Mouse (Mus musculus) liver, embryonic 16.5 days (tissue): ENCODE results near the gene Zfp354c. TPM values are rescaled to one million over a fixed set of nuclear protein-coding genes. Genes with fewer than 3 reads are reported as not detected.

ENCODE experiments used
- ATAC-seq: fragments of 200-750 bp; cut with Nextera tagmentation; 2 replicates; pipeline ENCODE4 v1.8.0; 2017; ENCODE audit warnings: low read depth, mild to moderate bottlenecking, moderate number of reproducible peaks, moderate library complexity
- H3K27ac ChIP-seq: fragments of 300-500 bp; sonication (generic); 2 replicates; pipeline ENCODE4 v1.5.1; 2014; ENCODE audit warnings: mild to moderate bottlenecking, low read length
- H3K27me3 ChIP-seq: fragments of 300-500 bp; sonication (generic); 2 replicates; pipeline ENCODE4 v1.6.1; 2014; ENCODE audit warnings: low read depth, low read length, mixed read lengths; ENCODE audit not compliant: control insufficient read depth, insufficient read depth
- H3K36me3 ChIP-seq: fragments of 300-500 bp; sonication (generic); 2 replicates; pipeline ENCODE4 v1.6.1; 2014; ENCODE audit warnings: mild to moderate bottlenecking; ENCODE audit not compliant: control insufficient read depth, insufficient read depth
- H3K4me1 ChIP-seq: fragments of 300-500 bp; sonication (generic); 2 replicates; pipeline ENCODE4 v1.6.1; 2014; ENCODE audit warnings: low read depth, low read length, mixed read lengths; ENCODE audit not compliant: control insufficient read depth
- H3K4me2 ChIP-seq: fragments of 300-500 bp; sonication (generic); 2 replicates; pipeline ENCODE4 v1.6.1; 2014; ENCODE audit warnings: low read depth, low read length, mixed read lengths
- H3K4me3 ChIP-seq: fragments of 300-500 bp; sonication (generic); 2 replicates; pipeline ENCODE4 v1.5.1; 2014; ENCODE audit warnings: low read depth, mild to moderate bottlenecking, low read length
- H3K9ac ChIP-seq: fragments of 300-500 bp; sonication (generic); 2 replicates; pipeline ENCODE4 v1.6.1; 2014; ENCODE audit warnings: low read depth, low read length
- H3K9me3 ChIP-seq: fragments of 300-500 bp; sonication (generic); replicated peaks from 2 replicates; pipeline ENCODE4 v1.6.1; 2016; ENCODE audit warnings: low read length; ENCODE audit not compliant: control insufficient read depth
- WGBS: fragments of 180-500 bp; shearing (Covaris S2); extraction: QIAGEN DNeasy Blood & Tissue Kit; methylation state at CpG from one replicate; pipeline ENCODE4 v1.1.7; 2014; ENCODE audit not compliant: insufficient replicate concordance; 5-methylcytosine and 5-hydroxymethylcytosine counted together
- polyA plus RNA-seq: library from polyadenylated mRNA; unstranded; fragments of >200 nt; fragmentation: Nextera tagmentation; extraction: Ambion mirVana; gene quantifications from 2 replicates; pipeline ENCODE4 v1.2.1, GENCODE M21; 2015

Zfp354c gene
- polyA plus RNA-seq, 1 experiment from 2014 or later = 0.76 TPM

- no peaks in the 10 kb centered on the region for H3K36me3 ChIP-seq
- H3K4me3 ChIP-seq = no peak overlapping the region
- no peaks in the 10 kb centered on the region for H3K9me3 ChIP-seq
- H3K27ac ChIP-seq = no peak overlapping the region
- H3K4me1 ChIP-seq = no peaks in the 10 kb centered on the region
- no peaks in the 10 kb centered on the region for H3K27me3 ChIP-seq
- no peak overlapping the region for H3K4me2 ChIP-seq
- 49% methylated on average over 4 of the region's 4 CpGs for WGBS
- no peak overlapping the region for H3K9ac ChIP-seq
- ATAC-seq = no peak
These were observed 8.2 kb upstream of the Zfp354c start for GRCm38 (mm10) chr11:50835727-50836126.

GRCm38 (mm10) chr11:50826214-50826613 lies 1.3 kb downstream of the Zfp354c start:
- Histone ChIP-seq H3K36me3 (no peaks in the 10 kb centered on the region), H3K27me3 (no peaks in the 10 kb centered on the region), H3K4me1 (peaks cover 2% of the 10 kb centered on the region; the same call in 1 of the 2 replicates), H3K4me2 (no peak overlapping the region), H3K27ac (no peak overlapping the region), H3K4me3 (no peak overlapping the region), H3K9me3 (no peaks in the 10 kb centered on the region), H3K9ac (no peak overlapping the region)
- 61% methylated on average over 2 of the region's 2 CpGs for whole genome bisulfite sequencing
- no peak for ATAC-seq

GRCm38 (mm10) chr11:50814233-50814632 lies 13.3 kb downstream of the Zfp354c start:
- WGBS = 71% methylated on average over 4 of the region's 4 CpGs
- Histone ChIP-seq H3K4me3 (no peak overlapping the region), H3K27ac (no peak overlapping the region), H3K9ac (no peak overlapping the region), H3K9me3 (peaks cover 4% of the 10 kb centered on the region), H3K4me2 (no peak overlapping the region), H3K4me1 (no peaks in the 10 kb centered on the region), H3K27me3 (no peaks in the 10 kb centered on the region), H3K36me3 (peaks cover 9% of the 10 kb centered on the region; the same call in 1 of the 2 replicates)
- ATAC-seq = no peak

- no peak overlapping the region for H3K27ac ChIP-seq
- H3K36me3 ChIP-seq = no peaks in the 10 kb centered on the region
- no peaks in the 10 kb centered on the region for H3K27me3 ChIP-seq
- H3K9ac ChIP-seq = no peak overlapping the region
- ATAC-seq = no peak
- no peaks in the 10 kb centered on the region for H3K4me1 ChIP-seq
- H3K4me2 ChIP-seq = no peak overlapping the region
- no peak overlapping the region for H3K4me3 ChIP-seq
- H3K9me3 ChIP-seq = no peaks in the 10 kb centered on the region
These were observed 28.7 kb downstream of the Zfp354c start for GRCm38 (mm10) chr11:50798836-50799235.

GRCm38 (mm10) chr11:50797674-50798073 lies 29.9 kb downstream of the Zfp354c start:
- Histone ChIP-seq H3K4me2 (no peak overlapping the region), H3K9ac (no peak overlapping the region)
- ATAC-seq = no peak

GRCm38 (mm10) chr11:50771006-50771405 lies 56.5 kb downstream of the Zfp354c start:
- H3K4me1 ChIP-seq = no peaks in the 10 kb centered on the region
- ATAC-seq = no peak
- no peak overlapping the region for H3K9ac ChIP-seq
- no peaks in the 10 kb centered on the region for H3K36me3 ChIP-seq
- H3K9me3 ChIP-seq = no peaks in the 10 kb centered on the region
- H3K4me2 ChIP-seq = no peak overlapping the region
- no peaks in the 10 kb centered on the region for H3K27me3 ChIP-seq
- H3K4me3 ChIP-seq = no peak overlapping the region
- no peak overlapping the region for H3K27ac ChIP-seq
- 71% methylated on average over 1 of the region's 1 CpGs for WGBS

More at GRCm38 (mm10) chr11:50797674-50798073, 29.9 kb downstream of the Zfp354c start:
- Histone ChIP-seq H3K9me3 (no peaks in the 10 kb centered on the region), H3K4me3 (no peak overlapping the region), H3K27me3 (no peaks in the 10 kb centered on the region), H3K27ac (no peak overlapping the region), H3K36me3 (no peaks in the 10 kb centered on the region), H3K4me1 (no peaks in the 10 kb centered on the region)
- WGBS = 62% methylated on average over 11 of the region's 11 CpGs

- Histone ChIP-seq H3K9me3 (no peaks in the 10 kb centered on the region), H3K27ac (no peak overlapping the region), H3K9ac (no peak overlapping the region), H3K4me1 (no peaks in the 10 kb centered on the region), H3K36me3 (no peaks in the 10 kb centered on the region), H3K4me3 (no peak overlapping the region), H3K27me3 (no peaks in the 10 kb centered on the region), H3K4me2 (peak overlapping the region; percentile 25; the same call in 1 of the 2 replicates)
- WGBS = 11% methylated on average over 14 of the region's 14 CpGs
- ATAC-seq = no peak; the same call in 1 of the 2 replicates
These were observed 58.4 kb downstream of the Zfp354c start for GRCm38 (mm10) chr11:50768995-50769749.

- Histone ChIP-seq H3K4me1 (no peaks in the 10 kb centered on the region), H3K9ac (no peak overlapping the region), H3K9me3 (no peaks in the 10 kb centered on the region), H3K4me2 (no peak overlapping the region), H3K36me3 (no peaks in the 10 kb centered on the region), H3K27ac (no peak overlapping the region), H3K4me3 (no peak overlapping the region), H3K27me3 (no peaks in the 10 kb centered on the region)
- 10% methylated on average over 4 of the region's 4 CpGs for WGBS
- no peak for ATAC-seq
These were observed 60.5 kb downstream of the Zfp354c start for GRCm38 (mm10) chr11:50767039-50767438.

- Histone ChIP-seq H3K9me3 (no peaks in the 10 kb centered on the region), H3K36me3 (no peaks in the 10 kb centered on the region), H3K4me2 (no peak overlapping the region), H3K4me1 (no peaks in the 10 kb centered on the region), H3K4me3 (no peak overlapping the region), H3K27me3 (no peaks in the 10 kb centered on the region), H3K9ac (no peak overlapping the region), H3K27ac (no peak overlapping the region)
- ATAC-seq = no peak
- 69% methylated on average over 7 of the region's 7 CpGs for WGBS
These were observed 61.1 kb downstream of the Zfp354c start for GRCm38 (mm10) chr11:50766461-50766860.
